Mouse (Mus musculus) lung, adult 2 months (tissue): ENCODE measurements at regions not wholly inside any gene's neighbourhood (a gene's known extent, or its start where the extent isn't known, plus 50 kb on each side); places are given as distances from the start of the nearest gene placed in this dataset.

Experiments used
- CTCF ChIP-seq: fragments of 200-500 bp; IDR thresholded peaks from 2 replicates; pipeline ENCODE4 v1.5.1; 2011; ENCODE audit warnings: mild to moderate bottlenecking, low read length, control low read depth; ENCODE audit not compliant: insufficient read depth
- POLR2A ChIP-seq: fragments of 200-500 bp; IDR thresholded peaks from 2 replicates; pipeline ENCODE4 v1.6.1; 2011; ENCODE audit warnings: low read depth, mild to moderate bottlenecking, control low read depth, low read length, borderline replicate concordance; ENCODE audit errors: extremely low read depth

- TF ChIP-seq POLR2A, result no peak
- no peak for TF ChIP-seq CTCF
Measured at GRCm38 (mm10) chr4:131391924-131392297, 446.2 kb downstream of the Ptpru start.
